Mouse (Mus musculus) monocyte, adult 59 days (primary cell): ENCODE data around the gene Neurl2. TPM values are rescaled to one million over a fixed set of nuclear protein-coding genes. Genes with fewer than 3 reads are reported as not detected.

Source experiments
- total RNA-seq, 2 experiments: library from RNA; stranded (reverse); gene quantifications; one replicate each; pipeline ENCODE4 v1.2.4; 2023

Gene Neurl2
- total RNA-seq = 1 to 10 TPM; 8.6 to 9.2 TPM

DNA sequence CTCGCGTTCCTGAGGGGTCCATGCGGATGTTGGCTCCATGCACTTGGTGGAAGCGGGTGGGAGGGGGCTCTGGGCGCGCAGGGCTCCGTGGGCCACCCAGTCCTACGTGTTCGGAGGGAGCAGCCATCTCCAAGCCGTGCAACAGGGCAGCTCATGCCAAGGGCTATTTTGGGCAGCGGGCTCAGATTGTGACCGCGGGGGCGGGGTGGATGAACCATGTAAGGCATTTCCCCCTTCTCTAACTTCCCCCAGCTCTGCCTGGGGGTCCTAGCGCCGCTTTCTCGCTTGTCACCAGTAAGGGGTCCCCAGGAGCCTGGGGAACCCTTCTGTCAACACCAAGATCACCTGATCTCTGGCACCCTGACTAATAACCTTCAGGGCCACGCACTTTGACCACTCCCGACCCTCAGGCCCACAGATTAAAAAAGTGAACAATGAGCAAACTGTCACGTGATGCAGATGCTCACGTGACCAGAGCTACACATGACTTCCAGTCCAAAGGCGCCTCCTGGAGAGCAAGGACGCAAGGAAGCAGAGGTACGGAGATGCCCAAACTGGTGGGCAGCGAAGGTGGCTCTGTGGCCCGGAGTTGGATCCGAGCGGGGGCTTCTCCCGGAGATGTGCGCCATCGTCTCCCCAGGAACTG is at the start of gene Neurl2:
Gene Neurl2, minus strand, starts transcription at position 143 of the 646 bp plus-strand sequence.

DNA sequence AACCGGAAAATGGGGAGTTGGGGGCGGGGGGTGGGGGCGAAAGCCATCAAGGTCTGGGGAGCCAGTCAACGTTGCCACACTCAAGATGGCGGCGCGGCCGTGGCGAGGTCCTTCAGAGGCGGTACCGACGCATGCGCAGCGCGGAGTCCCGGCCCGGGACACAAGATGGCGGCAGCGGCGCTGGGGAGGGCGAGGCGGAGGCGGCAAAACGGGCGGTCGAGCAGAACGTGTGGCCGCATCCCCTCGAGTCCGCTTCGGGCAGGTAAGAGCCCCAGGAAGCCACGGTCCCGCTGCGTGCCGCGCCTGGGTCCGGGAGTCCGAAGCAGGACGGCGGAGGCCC is 45.9 kb upstream of the Neurl2 start, which contains the start of gene Pcif1:
Gene Pcif1, plus strand, starts transcription at position 77 of the 340 bp plus-strand sequence.

DNA sequence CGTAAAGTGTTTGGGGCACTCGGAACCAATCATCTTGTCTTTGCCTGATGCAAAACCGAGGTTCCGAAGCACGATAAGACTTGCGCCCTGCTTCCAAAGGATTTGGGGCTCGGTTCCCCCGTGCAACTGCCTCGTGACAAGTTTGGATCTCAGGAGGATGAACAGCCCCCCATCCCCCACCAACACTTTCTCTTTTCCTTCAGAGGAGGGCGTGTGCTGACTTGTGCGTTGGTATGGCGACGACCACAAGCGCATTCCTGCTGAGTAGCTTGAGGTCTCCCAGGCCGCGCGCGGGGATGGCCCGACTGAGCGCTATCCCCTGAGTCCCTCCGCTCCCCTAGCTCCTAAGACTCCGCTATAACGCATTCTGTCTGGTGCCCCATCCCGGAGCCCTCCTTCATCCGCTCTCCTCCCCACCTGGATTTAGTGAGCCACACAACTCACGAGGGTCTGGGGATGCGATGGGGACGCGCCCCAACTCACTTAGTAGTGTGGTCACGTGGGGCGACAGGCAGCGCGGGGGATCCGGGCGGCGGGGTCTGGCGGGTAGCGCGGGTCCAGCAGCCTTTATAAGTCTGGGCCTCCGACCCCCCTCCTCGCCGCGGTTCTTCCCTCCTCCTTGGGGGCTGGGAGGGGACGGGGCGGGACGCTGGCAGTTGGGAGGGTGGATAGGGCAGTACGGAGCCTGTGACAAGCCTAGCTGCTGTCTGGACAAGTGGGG is 24.0 kb upstream of the Neurl2 start, which contains the start of gene Pltp:
Gene Pltp, minus strand, starts transcription at position 611 of the 721 bp plus-strand sequence.

DNA sequence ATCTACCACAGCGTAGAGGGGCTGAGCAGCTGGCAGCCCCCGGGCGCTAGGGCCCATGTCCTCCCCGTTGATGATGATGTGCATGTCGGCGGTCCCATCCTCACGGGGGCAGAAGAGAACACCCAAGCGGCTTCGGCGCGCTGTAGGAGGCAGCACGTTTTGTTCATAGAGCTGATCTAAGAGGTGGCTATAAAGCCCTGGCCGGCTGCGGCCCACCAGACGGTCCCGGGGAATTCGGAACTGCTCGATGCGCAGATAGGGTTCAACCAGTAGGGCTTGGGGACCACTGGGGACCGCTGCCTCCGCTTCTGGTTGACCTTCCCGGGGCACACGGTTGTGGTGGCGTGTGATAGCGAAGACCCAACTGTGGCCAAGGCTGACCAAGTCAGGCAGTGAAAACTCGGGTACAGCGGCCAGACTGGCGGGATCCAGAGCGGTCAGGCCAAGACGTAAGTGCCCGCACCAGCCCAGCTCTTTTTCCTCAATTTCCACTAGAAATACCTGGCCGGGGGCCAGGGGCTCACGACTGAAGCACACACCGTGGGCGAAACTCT is 431 bp downstream of the Neurl2 start, which contains the start of gene Ctsa:
Gene Ctsa, plus strand, starts transcription at position 126 of the 554 bp plus-strand sequence.

DNA sequence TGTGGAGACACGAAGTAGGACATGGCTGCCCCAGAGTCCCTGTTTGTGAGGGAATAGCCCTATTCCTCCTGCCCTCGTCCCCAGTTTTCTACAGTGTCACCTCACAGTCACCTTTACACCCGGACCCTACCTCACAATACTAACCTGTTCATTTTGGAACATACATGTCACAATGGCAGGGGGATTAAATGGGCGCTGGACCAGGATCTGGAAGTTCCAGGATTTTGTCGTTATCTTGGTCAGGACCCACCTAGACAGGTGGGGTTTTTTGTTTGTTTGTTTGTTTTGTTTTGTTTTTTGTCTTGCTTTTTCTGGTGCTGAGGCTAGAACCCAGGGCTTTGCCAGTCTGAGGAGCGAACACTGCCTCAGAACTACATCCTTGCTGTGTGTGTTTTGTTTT is 4.8 kb downstream of the Neurl2 start, which contains the start of gene Spata25:
Gene Spata25, minus strand, starts transcription at position 101 of the 400 bp plus-strand sequence.

DNA sequence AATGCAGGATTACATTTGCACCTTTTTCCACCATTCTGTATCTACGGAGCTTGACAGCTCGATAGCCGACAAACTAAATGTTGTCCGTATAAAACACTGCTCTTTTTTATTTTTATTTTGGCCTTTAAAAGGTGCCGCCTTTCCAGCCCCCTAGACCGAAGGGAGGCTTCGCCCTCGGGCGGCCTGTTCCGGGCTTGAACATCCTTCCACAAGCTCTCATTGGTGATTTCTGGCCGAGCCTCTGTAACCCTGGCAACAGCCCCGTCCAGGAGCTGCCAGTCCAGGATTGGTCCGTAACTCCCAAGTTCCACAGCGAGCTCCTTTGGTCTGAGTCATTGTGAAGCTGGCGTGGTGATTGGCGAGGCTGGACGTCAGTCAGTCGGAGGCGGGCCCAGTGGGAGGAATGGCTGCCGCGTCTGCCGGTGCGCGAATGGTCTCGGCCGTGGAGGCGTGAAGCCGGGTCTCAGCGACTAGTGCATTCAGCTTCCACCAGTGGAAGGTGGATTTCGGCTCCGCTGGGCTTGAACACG is 10.6 kb downstream of the Neurl2 start, which contains the start of gene Zswim1:
Gene Zswim1, plus strand, starts transcription at position 51 of the 530 bp plus-strand sequence.

DNA sequence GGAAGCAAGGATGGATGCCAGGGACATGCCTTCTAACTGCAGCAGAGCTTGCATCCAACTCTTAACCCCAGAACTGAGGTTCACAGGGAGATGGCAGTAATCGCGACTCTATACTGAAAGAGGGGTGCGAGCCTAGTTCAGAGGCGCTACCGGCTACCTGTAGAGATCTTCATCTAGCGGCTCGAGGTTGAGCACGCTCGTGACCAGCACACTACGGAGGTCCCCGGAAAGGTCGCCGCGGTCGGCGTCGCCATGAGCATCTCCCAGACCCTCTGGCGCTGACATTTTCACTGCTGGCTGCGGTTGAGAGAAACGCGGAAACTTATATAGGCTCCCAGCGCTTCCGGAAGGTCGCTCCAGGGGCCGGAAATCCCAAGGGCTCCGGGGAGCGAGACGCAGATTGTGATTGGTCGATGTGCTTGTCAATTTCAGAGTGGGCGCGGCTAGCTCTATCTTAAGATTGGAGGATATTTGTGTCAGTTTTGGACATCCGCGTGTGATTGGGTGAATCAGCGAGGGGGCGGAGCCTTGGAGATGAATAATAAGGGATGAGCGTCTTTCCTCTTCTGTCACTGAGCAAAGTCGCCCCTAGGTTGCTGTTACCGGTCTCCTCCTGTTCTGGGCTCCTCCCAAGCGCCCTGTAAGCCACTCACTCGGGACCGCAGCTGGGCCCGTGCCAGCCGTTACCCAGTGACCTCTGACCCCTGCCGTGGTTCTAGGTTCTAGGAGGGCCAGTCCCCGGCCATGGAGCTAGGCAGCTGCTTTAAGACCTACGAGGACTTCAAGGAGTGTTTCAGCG is 28.5 kb downstream of the Neurl2 start, which contains the start of the genes Acot8 and Zswim3:
Gene Acot8, minus strand, starts transcription at position 350 of the 799 bp plus-strand sequence.
Gene Zswim3, plus strand, starts transcription at position 566 of the 799 bp plus-strand sequence.

DNA sequence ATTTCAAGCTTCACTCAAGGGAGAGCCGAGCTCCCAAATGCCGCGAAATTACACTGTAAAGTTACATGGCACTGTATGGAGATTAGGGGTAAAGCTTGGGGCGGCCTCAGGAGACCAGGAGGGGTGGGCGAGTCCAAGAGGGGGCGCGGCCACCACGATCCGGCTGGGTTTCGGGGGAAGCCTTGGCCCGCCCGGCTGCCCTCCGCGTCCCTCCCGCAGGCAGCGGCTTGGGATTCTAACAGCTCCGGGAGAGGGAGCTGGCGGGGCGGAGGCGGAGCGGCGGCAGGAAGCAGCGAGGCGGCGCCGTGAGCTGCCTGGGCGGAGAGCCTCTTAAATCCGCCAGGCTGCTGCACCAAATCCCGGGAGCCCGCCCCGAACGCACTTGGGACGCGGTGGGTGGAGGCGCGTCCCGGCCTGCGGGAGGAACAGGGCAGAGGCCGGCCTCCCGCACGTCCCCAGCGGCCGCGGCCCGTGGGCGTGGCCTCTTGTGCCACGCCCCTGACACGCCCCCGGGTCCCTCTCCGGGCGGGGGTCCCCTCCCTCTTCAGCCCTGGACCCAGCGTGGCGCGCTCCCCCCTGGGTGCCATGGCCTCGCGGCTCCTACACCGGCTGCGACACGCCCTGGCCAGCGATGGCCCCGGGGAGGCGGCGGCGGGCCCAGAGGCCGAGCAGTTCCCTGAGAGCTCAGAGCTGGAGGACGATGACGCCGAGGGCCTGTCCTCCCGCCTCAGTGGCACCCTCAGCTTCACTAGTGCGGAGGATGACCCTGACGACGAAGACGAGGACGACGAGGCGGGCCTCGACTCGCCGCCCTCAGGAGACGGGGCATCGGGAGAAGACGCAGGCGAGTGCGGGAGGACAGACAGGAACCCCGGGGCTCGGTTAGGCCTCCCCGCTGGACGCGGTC is 47.5 kb downstream of the Neurl2 start, which contains the start of gene Snx21:
Gene Snx21, plus strand, starts transcription at position 343 of the 907 bp plus-strand sequence.

Other genes with a start within 250 kb of the Neurl2 start
- not detected for gene Wfdc6a, start 248.0 kb downstream of the Neurl2 start, total RNA-seq
- not detected for gene Eppin, start 239.9 kb downstream of the Neurl2 start, total RNA-seq
- gene Wfdc6b, start 219.9 kb downstream of the Neurl2 start, total RNA-seq = not detected
- not detected for gene Wfdc8, start 219.8 kb downstream of the Neurl2 start, total RNA-seq
- gene Wfdc16, start 194.7 kb downstream of the Neurl2 start, total RNA-seq = not detected
- not detected for gene Wfdc10, start 177.4 kb downstream of the Neurl2 start, total RNA-seq
- gene Wfdc9, start 176.9 kb downstream of the Neurl2 start, total RNA-seq = not detected
- gene Wfdc11, start 159.4 kb downstream of the Neurl2 start, total RNA-seq = not detected
- not detected for gene Wfdc13, start 148.3 kb downstream of the Neurl2 start, total RNA-seq
- gene Spint4, start 135.0 kb downstream of the Neurl2 start, total RNA-seq = not detected
- not detected for gene Spint5, start 118.2 kb downstream of the Neurl2 start, total RNA-seq
- not detected for gene Wfdc3, start 87.5 kb downstream of the Neurl2 start, total RNA-seq
- 10 to 100 TPM; 32.0 to 44.8 TPM for gene Dnttip1, start 87.5 kb downstream of the Neurl2 start, total RNA-seq
- 1 to 10 TPM; 3.0 TPM for gene Ube2c, start 63.6 kb downstream of the Neurl2 start, total RNA-seq
- gene Tnnc2, start 53.5 kb downstream of the Neurl2 start, total RNA-seq = not detected
- 10 to 100 TPM; 12.5 to 16.9 TPM for gene Snx21, start 47.6 kb downstream of the Neurl2 start, total RNA-seq
- gene Acot8, start 28.6 kb downstream of the Neurl2 start, total RNA-seq = 10 to 100 TPM; 29.8 to 33.3 TPM
- 1 to 10 TPM; 2.8 to 3.1 TPM for gene Zswim3, start 28.4 kb downstream of the Neurl2 start, total RNA-seq
- 1 to 10 TPM; 4.7 to 5.0 TPM for gene Zswim1, start 10.8 kb downstream of the Neurl2 start, total RNA-seq
- gene Spata25, start 4.9 kb downstream of the Neurl2 start, total RNA-seq = 1 to 10 TPM in 1 of 2 experiments, not detected in 1; 1.2 TPM
- 100 to 1,000 TPM; 707 to 727 TPM for gene Ctsa, start 583 bp downstream of the Neurl2 start, total RNA-seq
- gene Pltp, start 24.3 kb upstream of the Neurl2 start, total RNA-seq = 100 to 1,000 TPM; 140 to 168 TPM
- 10 to 100 TPM; 63.6 to 70.6 TPM for gene Pcif1, start 45.8 kb upstream of the Neurl2 start, total RNA-seq
- gene Zfp335, start 78.3 kb upstream of the Neurl2 start, total RNA-seq = 10 to 100 TPM; 38.3 to 38.8 TPM
- under 1 TPM; 0.50 to 0.76 TPM for gene Mmp9, start 107.3 kb upstream of the Neurl2 start, total RNA-seq
- under 1 TPM; 0.18 to 1.00 TPM for gene Slc12a5, start 127.3 kb upstream of the Neurl2 start, total RNA-seq
- gene Ncoa5, start 201.4 kb upstream of the Neurl2 start, total RNA-seq = 10 to 100 TPM; 34.4 to 35.2 TPM
- gene Cd40, start 222.2 kb upstream of the Neurl2 start, total RNA-seq = 10 to 100 TPM; 34.0 to 35.6 TPM